Mouse (Mus musculus) forebrain, embryonic 12.5 days (tissue): ENCODE data around the gene Lrrn2. TPM values are rescaled to one million over a fixed set of nuclear protein-coding genes. Genes with fewer than 3 reads are reported as not detected.

Experiments used
- ATAC-seq: fragments of 200-750 bp; cut with Nextera tagmentation; 2 replicates; pipeline ENCODE4 v1.8.0; 2017; ENCODE audit warnings: moderate TSS enrichment; ENCODE audit not compliant: low FRiP score
- H3K27ac ChIP-seq: fragments of 300-500 bp; sonication (generic); 2 replicates; pipeline ENCODE4 v1.5.1; 2016; ENCODE audit warnings: mild to moderate bottlenecking
- H3K27me3 ChIP-seq: fragments of 300-500 bp; sonication (generic); 2 replicates; pipeline ENCODE4 v1.6.1; 2016; ENCODE audit warnings: mild to moderate bottlenecking
- H3K36me3 ChIP-seq: fragments of 300-500 bp; sonication (generic); replicated peaks from 2 replicates; pipeline ENCODE4 v1.6.1; 2016; ENCODE audit warnings: mild to moderate bottlenecking
- H3K4me1 ChIP-seq: fragments of 300-500 bp; sonication (generic); 2 replicates; pipeline ENCODE4 v1.6.1; 2016
- H3K4me2 ChIP-seq: fragments of 300-500 bp; sonication (generic); 2 replicates; pipeline ENCODE4 v1.6.1; 2016; ENCODE audit warnings: mild to moderate bottlenecking, moderate library complexity
- H3K4me3 ChIP-seq: fragments of 300-500 bp; sonication (generic); replicated peaks from 2 replicates; pipeline ENCODE4 v1.5.1; 2016; ENCODE audit warnings: mild to moderate bottlenecking
- H3K9ac ChIP-seq: fragments of 300-500 bp; sonication (generic); 2 replicates; pipeline ENCODE4 v1.6.1; 2016; ENCODE audit warnings: mild to moderate bottlenecking
- H3K9me3 ChIP-seq: fragments of 300-500 bp; sonication (generic); 2 replicates; pipeline ENCODE4 v1.6.1; 2016
- WGBS: fragments of 180-500 bp; shearing (Covaris S2); methylation state at CpG from one replicate; pipeline ENCODE4 v1.1.7; 2016; 5-methylcytosine and 5-hydroxymethylcytosine counted together
- polyA plus RNA-seq: library from polyadenylated mRNA; unstranded; fragments of >200 nt; fragmentation: Nextera tagmentation; extraction: Ambion mirVana; gene quantifications from 2 replicates; pipeline ENCODE4 v1.2.1, GENCODE M21; 2016

Gene Lrrn2
- polyA plus RNA-seq, 1 experiment from 2014 or later, result 17.9 TPM

DNA sequence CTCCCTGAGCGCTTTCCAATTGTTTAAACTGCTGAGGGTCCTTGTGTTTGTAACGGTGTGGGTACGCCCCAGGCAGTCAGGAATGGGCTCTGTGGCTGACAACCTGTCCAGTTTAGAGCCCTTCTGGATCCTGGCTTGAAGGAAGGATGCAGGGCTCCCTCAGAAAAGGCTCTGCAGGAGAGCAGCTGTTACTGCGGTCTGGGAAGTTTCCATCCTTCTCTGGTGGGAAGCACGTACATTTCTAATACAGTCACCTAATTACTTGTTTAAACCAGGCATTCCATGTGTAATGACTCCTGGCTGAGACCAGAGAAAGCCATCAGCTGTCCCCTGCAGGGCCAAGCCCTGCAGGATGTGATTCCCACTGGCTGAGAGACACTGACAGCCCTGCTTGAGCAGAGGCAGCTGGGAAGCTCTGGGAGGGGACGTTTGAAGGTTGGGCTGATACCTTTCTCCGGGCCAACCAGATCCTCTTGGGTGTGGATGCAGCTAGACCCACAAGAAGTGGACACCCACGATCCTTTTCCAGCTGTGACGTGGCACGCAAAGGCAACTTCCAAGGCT lies 38.1 kb downstream of the Lrrn2 start:
- no peak overlapping the region for H3K4me3 ChIP-seq
- no peaks in the 10 kb centered on the region for H3K9me3 ChIP-seq
- H3K4me1 ChIP-seq, result peaks cover 53% of the 10 kb centered on the region
- 15% methylated on average over 10 of the region's 10 CpGs for whole genome bisulfite sequencing
- no peak for ATAC-seq
- H3K9ac ChIP-seq, result no peak overlapping the region
- no peak overlapping the region for H3K4me2 ChIP-seq
- peak overlapping the region; percentile 42; the same call in 1 of the 2 replicates for H3K27ac ChIP-seq
- 0 out of 2 replicates have a peak, but pooled peaks cover 5% of the 10 kb centered on the region for H3K36me3 ChIP-seq
- H3K27me3 ChIP-seq, result peaks cover 13% of the 10 kb centered on the region

DNA sequence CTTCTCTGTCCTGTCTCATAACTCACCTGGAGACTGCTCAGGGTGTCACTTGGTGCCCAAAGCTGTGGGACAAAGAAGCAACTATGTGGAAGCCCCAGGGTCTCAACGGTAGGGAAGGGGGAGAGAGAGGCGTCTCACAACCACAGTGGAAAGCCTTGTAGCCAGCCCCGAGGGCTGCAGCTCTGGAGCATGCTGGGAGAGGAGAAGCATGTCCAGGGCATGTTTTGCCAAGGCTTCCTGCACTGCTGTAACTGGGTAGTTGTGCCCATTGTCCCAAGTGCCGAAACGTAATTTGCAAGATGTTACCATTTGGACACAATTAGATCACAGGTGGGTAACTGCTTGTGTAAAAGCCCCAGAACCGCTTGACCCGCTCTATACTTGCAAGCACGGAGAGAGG lies 39.2 kb downstream of the Lrrn2 start:
- no peak overlapping the region for H3K4me3 ChIP-seq
- 0 out of 2 replicates have a peak, but pooled peaks cover 1% of the 10 kb centered on the region for H3K36me3 ChIP-seq
- H3K27me3 ChIP-seq, result peaks cover 13% of the 10 kb centered on the region
- no peak overlapping the region for H3K27ac ChIP-seq
- no peak for ATAC-seq
- 83% methylated on average over 8 of the region's 8 CpGs for WGBS
- no peak overlapping the region for H3K9ac ChIP-seq
- H3K4me1 ChIP-seq, result peaks cover 53% of the 10 kb centered on the region
- H3K4me2 ChIP-seq, result no peak overlapping the region
- H3K9me3 ChIP-seq, result no peaks in the 10 kb centered on the region

DNA sequence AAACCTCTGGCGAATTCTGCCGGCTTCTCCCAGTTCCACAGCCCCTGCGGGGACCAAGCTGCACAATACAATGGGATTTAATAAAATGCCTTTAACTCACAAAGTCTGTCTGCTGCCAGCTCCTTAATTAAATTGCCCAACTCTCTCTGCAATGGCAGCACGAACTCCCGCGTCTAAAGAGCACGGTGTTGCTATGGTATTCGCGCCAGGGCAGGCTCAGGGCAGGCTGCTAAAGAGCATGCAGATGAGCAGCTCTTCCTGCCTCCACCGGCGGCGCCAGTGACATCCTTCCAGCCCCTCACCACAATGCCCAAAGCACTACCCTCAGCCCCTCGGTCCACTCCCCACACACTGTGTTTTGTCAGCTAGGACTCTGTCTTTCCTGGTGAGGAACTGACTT lies 41.0 kb downstream of the Lrrn2 start:
- Histone ChIP-seq H3K4me1 (peaks cover 49% of the 10 kb centered on the region), H3K27me3 (peaks cover 13% of the 10 kb centered on the region), H3K27ac (peak overlapping the region; percentile 78), H3K9me3 (no peaks in the 10 kb centered on the region), H3K36me3 (no peaks in the 10 kb centered on the region), H3K4me3 (no peak overlapping the region), H3K4me2 (peak overlapping the region; percentile 33), H3K9ac (no peak overlapping the region)
- ATAC-seq, result peak; percentile 69
- WGBS, result under 1% methylated on average over 13 of the region's 13 CpGs

DNA sequence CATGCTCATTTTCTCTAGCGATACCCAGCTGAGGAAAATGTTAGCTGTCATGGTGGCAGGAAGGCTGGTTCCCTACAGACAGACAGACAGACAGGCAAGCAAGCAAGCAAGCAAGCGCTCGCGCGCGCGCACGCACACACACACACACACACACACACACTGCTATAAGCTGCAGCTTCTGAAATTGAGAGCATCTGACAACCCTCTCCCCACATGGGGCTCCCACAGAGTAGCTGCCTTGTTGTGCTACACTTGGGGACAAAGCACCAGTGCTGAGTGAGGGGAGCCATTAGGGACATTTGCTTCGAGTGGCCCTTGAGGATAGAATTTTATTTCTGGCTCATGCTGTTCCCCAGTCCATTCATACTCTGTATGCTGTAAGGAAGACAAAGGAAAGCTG lies 42.2 kb downstream of the Lrrn2 start:
- peak; percentile 44; the same call in 1 of the 2 replicates for ATAC-seq

DNA sequence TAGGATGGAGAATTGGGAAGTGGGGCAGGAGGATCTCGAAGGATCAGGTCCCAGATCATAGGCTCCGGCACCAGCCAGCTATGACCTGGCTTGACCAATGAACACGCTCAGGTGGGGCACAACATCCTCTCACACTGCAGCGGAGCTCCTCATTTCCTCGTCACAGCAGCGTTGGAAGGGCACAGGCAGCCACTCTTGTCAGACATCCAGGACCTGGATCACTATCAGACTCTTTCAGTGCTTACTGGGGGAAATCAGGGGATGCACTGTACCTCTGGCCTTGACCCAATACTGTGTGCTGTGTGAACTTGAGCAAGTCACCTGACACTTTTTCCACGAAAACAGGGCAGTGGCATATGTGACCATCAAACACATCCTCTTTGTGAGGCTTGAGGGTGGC lies 45.2 kb downstream of the Lrrn2 start:
- no peak overlapping the region for H3K27ac ChIP-seq
- 94% methylated on average over 7 of the region's 7 CpGs for WGBS
- H3K4me3 ChIP-seq, result no peak overlapping the region
- no peak for ATAC-seq
- H3K9me3 ChIP-seq, result no peaks in the 10 kb centered on the region
- H3K9ac ChIP-seq, result no peak overlapping the region
- H3K4me1 ChIP-seq, result peaks cover 31% of the 10 kb centered on the region
- no peak overlapping the region for H3K4me2 ChIP-seq
- 0 out of 2 replicates have a peak, but pooled peaks cover 2% of the 10 kb centered on the region for H3K27me3 ChIP-seq
- H3K36me3 ChIP-seq, result no peaks in the 10 kb centered on the region

More for the DNA sequence above, 42.2 kb downstream of the Lrrn2 start:
- Histone ChIP-seq H3K9ac (no peak overlapping the region), H3K36me3 (no peaks in the 10 kb centered on the region), H3K27ac (peak overlapping the region; percentile 43), H3K4me3 (no peak overlapping the region), H3K4me1 (peaks cover 44% of the 10 kb centered on the region), H3K9me3 (no peaks in the 10 kb centered on the region), H3K27me3 (peaks cover 13% of the 10 kb centered on the region), H3K4me2 (no peak overlapping the region)
- 60% methylated on average over 9 of the region's 9 CpGs for WGBS

DNA sequence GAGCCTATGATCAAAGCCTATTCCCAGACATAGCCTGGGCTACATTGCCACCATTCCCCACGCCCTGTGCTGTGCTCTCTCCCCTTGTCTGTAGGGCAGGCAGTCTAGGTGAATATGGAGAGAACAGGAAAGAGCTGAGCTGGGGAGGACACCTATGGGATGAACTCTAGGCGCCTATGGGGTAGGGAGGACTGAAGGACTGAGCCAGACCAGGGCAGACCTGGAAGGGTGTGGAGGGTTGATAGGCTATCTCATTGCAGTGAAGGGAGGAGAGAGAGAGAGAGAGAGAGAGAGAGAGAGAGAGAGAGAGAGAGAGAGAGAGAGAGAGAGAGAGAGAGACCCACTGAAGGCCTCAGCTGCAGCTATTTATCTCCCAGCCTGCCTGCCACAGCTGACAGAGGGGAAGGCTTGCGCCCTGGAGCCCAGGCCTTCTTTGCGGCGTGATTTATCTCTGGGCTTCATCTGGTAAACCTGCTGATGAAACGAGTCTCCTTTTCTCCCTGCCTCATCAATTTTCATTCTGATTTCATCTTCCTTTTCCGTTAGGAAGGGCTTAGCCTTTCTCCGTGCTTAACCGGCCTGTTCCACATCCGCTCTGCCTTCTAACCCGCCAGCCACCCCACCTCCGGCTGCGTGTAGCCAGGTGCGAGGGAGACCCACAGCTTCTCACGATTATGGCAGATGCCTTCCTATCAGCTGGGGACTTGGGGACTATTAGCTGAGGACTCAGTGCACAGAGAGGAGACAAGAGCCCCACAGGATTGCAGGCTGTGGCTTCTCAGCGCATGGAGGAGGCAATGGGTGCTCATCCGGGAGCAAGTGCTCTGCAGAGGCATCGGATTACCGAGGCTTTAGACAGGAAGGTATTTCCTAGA lies 48.2 kb downstream of the Lrrn2 start:
- peaks cover 7% of the 10 kb centered on the region; the same call in 1 of the 2 replicates for H3K4me1 ChIP-seq
- 0 out of 2 replicates have a peak overlapping the region, but pooled peaks have one; percentile 5 for H3K27ac ChIP-seq
- ATAC-seq, result no peak
- no peak overlapping the region for H3K4me2 ChIP-seq
- 55% methylated on average over 19 of the region's 19 CpGs for WGBS
- H3K36me3 ChIP-seq, result no peaks in the 10 kb centered on the region
- no peaks in the 10 kb centered on the region for H3K9me3 ChIP-seq
- no peak overlapping the region for H3K9ac ChIP-seq
- H3K27me3 ChIP-seq, result no peaks in the 10 kb centered on the region
- H3K4me3 ChIP-seq, result no peak overlapping the region

DNA sequence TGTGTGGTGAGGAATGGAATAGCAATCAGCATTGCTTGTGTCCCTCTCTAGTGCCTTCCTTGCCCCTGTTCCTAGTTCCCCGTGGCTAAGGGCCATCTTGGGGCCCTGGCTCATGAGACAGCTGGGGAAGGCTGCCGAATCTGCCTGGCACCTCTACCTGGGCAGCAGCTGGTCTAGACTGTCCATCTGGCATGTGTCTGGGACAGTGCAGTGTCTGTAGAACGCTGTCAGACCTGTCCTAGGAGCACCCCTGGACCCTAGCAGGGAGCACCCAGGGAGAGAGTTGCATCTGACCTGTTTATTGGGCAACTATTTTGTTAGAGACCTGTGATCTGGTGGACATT lies 48.8 kb downstream of the Lrrn2 start:
- H3K4me3 ChIP-seq, result no peak overlapping the region
- no peak overlapping the region for H3K9ac ChIP-seq
- WGBS, result 67% methylated on average over 3 of the region's 3 CpGs
- H3K9me3 ChIP-seq, result no peaks in the 10 kb centered on the region
- no peaks in the 10 kb centered on the region for H3K36me3 ChIP-seq
- 0 out of 2 replicates have a peak overlapping the region, but pooled peaks have one; percentile 5 for H3K27ac ChIP-seq
- no peaks in the 10 kb centered on the region for H3K27me3 ChIP-seq
- no peak for ATAC-seq
- peaks cover 7% of the 10 kb centered on the region; the same call in 1 of the 2 replicates for H3K4me1 ChIP-seq
- no peak overlapping the region for H3K4me2 ChIP-seq

DNA sequence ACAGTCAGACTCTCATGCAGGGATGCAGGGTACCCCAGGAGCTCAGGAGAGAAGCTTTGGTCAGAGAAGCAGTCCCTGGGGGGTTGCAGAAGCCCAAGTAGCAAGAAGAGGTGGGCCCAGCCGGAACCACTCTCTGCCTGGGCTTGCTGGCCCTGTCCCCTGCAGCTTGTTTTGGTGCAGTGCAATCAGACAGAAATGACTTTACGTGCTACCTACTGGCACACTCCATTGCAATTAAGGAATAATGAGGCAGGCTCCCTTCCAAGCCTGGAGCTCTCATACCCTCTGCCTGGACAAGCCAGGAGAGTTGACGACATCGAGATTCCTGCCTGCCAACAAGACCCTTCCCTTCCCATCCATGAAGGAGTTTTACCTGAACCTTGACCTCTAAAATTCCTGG lies 50.2 kb downstream of the Lrrn2 start:
- Histone ChIP-seq H3K27me3 (0 out of 2 replicates have a peak, but pooled peaks cover 3% of the 10 kb centered on the region), H3K4me2 (no peak overlapping the region), H3K36me3 (no peaks in the 10 kb centered on the region), H3K9ac (no peak overlapping the region), H3K27ac (no peak overlapping the region), H3K4me1 (peaks cover 16% of the 10 kb centered on the region), H3K4me3 (no peak overlapping the region), H3K9me3 (no peaks in the 10 kb centered on the region)
- ATAC-seq, result no peak
- 68% methylated on average over 4 of the region's 4 CpGs for WGBS

DNA sequence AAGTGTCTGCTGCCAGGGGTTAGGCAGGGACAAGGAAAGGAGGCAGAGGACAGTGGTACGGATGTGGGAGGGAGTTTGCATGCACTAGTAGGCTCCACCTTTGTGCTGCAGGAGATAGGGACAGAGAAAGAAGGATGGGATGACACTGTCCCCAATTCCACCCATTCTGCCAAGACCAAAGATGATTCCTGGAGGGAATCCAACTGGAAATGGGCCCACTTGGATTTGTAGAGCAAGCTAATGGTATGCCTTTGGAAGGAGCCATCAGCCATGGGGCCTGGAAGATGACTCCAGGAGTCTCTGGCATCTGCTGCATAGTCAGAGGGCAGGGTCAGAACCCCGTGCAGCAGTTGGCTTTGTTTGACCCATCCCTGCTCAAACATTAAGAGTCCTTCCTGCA lies 52.3 kb downstream of the Lrrn2 start:
- 93% methylated on average over 2 of the region's 2 CpGs for WGBS
- H3K36me3 ChIP-seq, result peaks cover 4% of the 10 kb centered on the region
- no peak for ATAC-seq

DNA sequence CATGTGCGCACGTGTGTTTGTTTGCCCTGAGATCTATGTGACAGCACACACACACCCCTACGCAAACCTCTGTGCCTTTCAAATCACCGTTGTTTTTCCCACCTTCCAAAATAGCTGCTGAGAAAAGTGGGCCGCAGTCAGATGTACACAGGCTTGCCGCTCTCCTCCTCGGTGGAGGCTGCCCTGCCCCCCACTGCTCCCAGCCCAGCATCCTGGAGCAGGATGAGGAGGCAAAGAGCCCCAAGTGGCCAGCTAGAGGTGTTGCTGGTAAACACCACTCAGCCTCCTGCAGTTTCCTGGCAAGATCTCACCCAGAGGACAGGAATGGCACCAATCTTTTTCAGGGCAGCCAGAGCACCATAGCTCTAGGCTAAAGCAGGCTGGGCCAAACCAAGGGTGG lies 54.8 kb downstream of the Lrrn2 start:
- WGBS, result 31% methylated on average over 7 of the region's 7 CpGs
- Histone ChIP-seq H3K9ac (no peak overlapping the region), H3K36me3 (peaks cover 25% of the 10 kb centered on the region), H3K4me2 (no peak overlapping the region), H3K9me3 (no peaks in the 10 kb centered on the region), H3K27me3 (0 out of 2 replicates have a peak, but pooled peaks cover 3% of the 10 kb centered on the region), H3K4me1 (peaks cover 9% of the 10 kb centered on the region), H3K27ac (no peak overlapping the region), H3K4me3 (no peak overlapping the region)
- ATAC-seq, result peak; percentile 75; the same call in 1 of the 2 replicates

More for the DNA sequence above, 52.3 kb downstream of the Lrrn2 start:
- Histone ChIP-seq H3K27me3 (0 out of 2 replicates have a peak, but pooled peaks cover 3% of the 10 kb centered on the region), H3K9ac (no peak overlapping the region), H3K27ac (no peak overlapping the region), H3K4me1 (peaks cover 16% of the 10 kb centered on the region), H3K4me2 (no peak overlapping the region), H3K4me3 (no peak overlapping the region), H3K9me3 (no peaks in the 10 kb centered on the region)

DNA sequence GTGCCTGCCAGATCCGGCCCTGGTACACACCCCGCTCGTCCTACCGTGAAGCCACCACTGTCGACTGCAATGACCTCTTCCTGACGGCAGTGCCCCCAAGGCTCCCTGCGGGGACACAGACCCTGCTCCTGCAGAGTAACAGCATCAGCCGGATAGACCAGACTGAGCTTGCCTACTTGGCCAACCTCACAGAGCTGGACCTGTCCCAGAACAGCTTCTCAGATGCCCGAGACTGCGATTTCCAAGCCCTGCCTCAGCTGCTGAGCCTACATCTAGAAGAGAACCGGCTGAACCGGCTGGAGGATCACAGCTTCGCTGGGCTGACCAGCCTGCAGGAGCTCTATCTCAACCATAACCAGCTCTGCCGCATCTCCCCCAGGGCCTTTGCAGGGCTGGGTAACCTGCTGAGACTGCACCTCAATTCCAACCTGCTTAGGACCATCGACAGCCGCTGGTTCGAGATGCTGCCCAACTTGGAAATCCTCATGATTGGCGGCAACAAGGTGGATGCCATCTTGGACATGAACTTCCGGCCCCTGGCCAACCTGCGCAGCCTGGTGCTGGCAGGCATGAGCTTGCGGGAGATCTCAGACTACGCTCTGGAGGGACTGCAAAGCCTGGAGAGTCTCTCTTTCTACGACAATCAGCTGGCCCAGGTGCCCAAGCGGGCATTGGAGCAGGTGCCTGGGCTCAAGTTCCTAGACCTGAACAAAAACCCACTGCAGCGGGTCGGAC lies 57.4 kb downstream of the Lrrn2 start:
- Histone ChIP-seq H3K9me3 (no peaks in the 10 kb centered on the region), H3K36me3 (peaks cover 25% of the 10 kb centered on the region), H3K4me2 (no peak overlapping the region), H3K4me3 (no peak overlapping the region), H3K27ac (no peak overlapping the region), H3K27me3 (0 out of 2 replicates have a peak, but pooled peaks cover 3% of the 10 kb centered on the region), H3K9ac (no peak overlapping the region), H3K4me1 (peaks cover 9% of the 10 kb centered on the region)
- WGBS, result 90% methylated on average over 26 of the region's 26 CpGs
- no peak for ATAC-seq

DNA sequence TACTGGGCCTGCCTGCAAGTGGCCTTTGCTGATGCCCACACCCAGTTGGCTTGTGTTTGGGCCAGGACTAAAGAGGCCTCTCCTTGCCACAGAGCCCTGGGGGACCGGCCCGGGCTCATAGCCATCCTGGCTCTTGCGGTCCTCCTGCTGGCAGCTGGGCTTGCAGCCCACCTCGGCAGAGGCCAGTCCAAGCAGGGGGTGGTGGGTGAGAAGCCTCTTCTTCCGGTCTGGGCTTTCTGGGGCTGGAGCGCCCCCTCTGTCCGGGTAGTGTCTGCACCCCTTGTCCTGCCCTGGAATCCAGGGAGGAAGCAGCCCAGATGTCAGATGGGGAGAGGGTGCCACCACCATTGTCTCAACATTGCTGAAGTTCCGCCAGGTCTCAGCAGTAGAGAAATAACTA lies 58.9 kb downstream of the Lrrn2 start:
- H3K4me2 ChIP-seq, result no peak overlapping the region
- H3K27ac ChIP-seq, result no peak overlapping the region
- WGBS, result 86% methylated on average over 8 of the region's 8 CpGs
- H3K9ac ChIP-seq, result no peak overlapping the region
- 0 out of 2 replicates have a peak, but pooled peaks cover 3% of the 10 kb centered on the region for H3K27me3 ChIP-seq
- H3K4me1 ChIP-seq, result peaks cover 9% of the 10 kb centered on the region
- ATAC-seq, result no peak
- H3K9me3 ChIP-seq, result no peaks in the 10 kb centered on the region
- H3K36me3 ChIP-seq, result peaks cover 25% of the 10 kb centered on the region
- no peak overlapping the region for H3K4me3 ChIP-seq
